Mouse (Mus musculus) gastrocnemius, adult 18-20 months (tissue): Measurements from ENCODE around the gene Gm21738. TPM values are rescaled to one million over a fixed set of nuclear protein-coding genes. Genes with fewer than 3 reads are reported as not detected.
"Not testable (repeated sequence)": the region's sequence is repeated elsewhere in the genome, so short reads cannot be mapped to it uniquely, and the experiment has no call there.

Experiments
- DNase-seq: peaks from one replicate; pipeline ENCODE4 v3.0.0; 2021; ENCODE audit warnings: low spot score
- long read RNA-seq, 2 experiments: library from polyadenylated mRNA; stranded (forward); transcript quantifications; one replicate each; pipeline ENCODE4 v2.0.0; 2021
- total RNA-seq, 2 experiments: library from RNA; stranded (reverse); gene quantifications; 2 replicates each; pipeline ENCODE4 v1.2.3; 2021

Gene Gm21738
- not detected for total RNA-seq
- long read RNA-seq, experiment 1, result 0 reads
- long read RNA-seq, experiment 2, result 0 reads

- not testable (repeated sequence) for DNase-seq
These were observed at the start of gene Gm21738 for GRCm38 (mm10) chr14:19418830-19419229. TSS of gene Gm21738 (minus strand) at chr14:19418930.

GRCm38 (mm10) chr14:19383741-19384140 lies 35.0 kb downstream of the Gm21738 start:
- not testable (repeated sequence) for DNase-seq

Other genes starting within 250 kb of the Gm21738 start
- not detected for gene Gm2244, start 131.0 kb upstream of the Gm21738 start, total RNA-seq
- under 1 TPM in 1 of 2 experiments, not detected in 1; 0.40 TPM for gene Gm2237, start 166.2 kb upstream of the Gm21738 start, total RNA-seq
- not detected for gene Gm5458, start 183.7 kb upstream of the Gm21738 start, total RNA-seq